Mouse (Mus musculus): ENCODE results near the gene Svip.

Gene Svip

GRCm38 (mm10) chr7:52005511-52006295 lies at the start of gene Svip:
Svip (minus strand) TSS chr7:52006018.
- peak; percentile 57 for DNase-seq

DNA sequence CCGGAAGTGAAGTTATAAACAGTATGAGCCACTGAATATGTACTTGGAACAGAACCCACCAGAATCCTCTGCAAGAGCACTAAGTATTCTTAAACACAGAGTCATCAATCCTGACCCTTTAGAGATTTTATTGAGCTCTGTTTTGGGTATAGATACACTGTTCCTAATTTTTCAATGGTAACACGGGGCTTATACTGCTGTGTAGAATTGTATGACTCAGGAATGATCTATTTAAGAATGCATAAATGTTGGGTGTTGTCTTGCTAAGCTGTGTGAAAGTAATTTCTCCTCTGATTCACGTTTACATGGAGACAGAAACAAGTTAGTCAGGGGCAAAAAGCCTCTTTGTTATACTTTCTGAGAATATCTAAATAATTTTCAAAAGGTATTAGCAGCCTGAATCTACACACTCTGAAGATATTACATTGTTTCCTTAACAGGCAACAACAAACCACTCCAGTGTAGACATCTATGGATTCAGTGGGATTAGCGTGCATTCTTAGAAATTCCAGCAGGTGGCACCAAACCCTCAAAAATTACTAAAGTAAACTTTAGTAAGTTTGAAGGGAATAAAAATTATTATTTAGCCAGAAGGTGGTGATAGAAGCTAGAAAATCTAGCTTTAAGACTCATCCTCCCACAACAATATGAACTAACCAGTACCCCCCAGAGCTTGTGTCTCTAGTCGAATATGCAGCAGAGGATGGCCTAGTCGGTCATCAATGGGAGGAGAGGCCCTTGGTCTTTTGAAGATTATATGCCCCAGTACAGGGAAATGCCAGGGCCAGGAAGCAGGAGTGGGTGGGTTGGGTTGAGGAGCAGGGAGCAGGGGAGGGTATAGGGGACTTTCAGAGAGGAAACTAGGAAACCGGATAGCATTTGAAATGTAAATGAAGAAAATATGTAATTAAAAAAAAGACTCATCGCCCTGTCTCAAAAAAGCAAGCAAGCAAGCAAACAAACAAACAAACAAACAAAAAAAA lies 32.1 kb upstream of the Svip start:
- no peak for DNase-seq

- no peak for DNase-seq
Measured at GRCm38 (mm10) chr7:52024050-52024626, 18.3 kb upstream of the Svip start.

DNA sequence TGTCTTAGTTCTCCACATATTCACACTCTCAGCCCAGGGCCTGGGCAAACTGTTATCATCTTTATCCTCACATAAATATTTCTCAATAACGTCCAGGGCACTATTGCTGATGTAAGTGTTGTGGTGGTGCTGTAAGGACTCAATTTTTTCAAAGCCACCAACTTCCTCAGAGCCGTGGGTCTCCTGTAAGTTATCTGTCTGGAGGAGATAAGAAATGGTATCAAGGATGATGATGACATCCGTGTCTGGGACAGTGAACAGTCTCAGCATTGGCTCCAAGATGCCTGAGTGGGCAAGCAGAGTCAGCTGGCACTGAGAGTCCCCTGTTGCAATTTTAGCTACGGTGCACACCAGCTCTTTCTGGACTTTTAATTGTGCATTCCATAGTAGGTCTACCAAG lies 16.2 kb upstream of the Svip start:
- DNase-seq: no peak

GRCm38 (mm10) chr7:52015628-52016027 lies 9.8 kb upstream of the Svip start, which contains the start of gene 1700015G11Rik:
1700015G11Rik (minus strand) TSS chr7:52015728.
- DNase-seq: no peak

DNA sequence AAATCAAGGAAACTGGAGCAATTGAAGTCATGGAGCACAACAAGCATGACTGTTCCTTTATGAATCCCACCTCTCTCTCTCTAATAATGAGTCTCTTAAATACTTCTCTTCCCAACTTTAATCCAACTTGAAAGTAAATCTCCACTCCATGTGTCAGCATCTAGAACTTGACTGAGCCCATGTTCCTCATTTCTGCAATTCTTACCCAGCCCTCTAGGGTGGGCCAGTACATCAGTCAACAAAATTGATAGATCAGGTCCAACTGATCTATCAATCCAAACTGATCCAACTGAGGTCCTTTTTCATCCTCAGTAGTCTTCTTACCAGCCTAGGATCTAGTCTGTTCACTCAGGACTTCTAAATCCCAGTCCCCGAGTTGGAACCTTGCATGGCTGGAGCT lies 9.4 kb upstream of the Svip start:
- no peak for DNase-seq

DNA sequence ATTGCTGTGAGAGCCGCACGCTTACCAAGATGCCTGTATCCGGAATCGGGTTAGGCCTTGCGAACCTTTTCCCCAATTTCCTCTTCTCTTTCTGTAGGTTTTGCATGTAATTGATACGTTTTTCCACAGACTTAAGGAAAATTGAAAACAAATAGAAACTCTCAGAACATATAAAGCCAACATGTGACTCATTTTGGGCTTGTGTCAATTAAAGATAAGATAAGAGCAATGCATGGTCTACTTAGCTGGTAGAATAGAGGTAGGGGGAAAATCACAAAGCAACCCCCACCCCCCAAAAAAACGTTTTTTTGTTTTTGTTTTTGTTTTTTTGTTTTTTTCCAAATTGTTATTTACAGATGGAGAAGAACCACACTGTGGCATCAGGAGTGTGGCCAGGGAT lies 7.6 kb upstream of the Svip start:
- DNase-seq: no peak

DNA sequence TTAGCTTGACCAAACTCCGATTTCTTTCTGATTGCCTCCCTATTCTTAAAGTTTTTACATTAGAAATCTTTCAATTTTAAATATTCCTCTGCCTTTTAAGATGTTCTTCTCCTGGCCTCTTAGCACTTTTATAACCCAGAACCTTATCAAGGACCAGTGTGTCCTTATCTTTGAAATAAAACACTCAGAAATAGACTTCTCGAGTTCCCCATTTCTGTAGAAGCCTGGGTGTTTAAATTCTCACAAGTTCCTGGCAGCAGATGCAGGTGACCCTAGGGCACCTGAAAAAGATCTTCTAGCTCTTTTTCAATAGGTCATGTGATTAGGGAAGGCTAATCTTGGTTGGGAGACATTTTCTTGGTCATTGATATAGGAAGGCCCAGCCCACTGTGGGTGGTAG lies 1.3 kb upstream of the Svip start:
- no peak for DNase-seq

DNA sequence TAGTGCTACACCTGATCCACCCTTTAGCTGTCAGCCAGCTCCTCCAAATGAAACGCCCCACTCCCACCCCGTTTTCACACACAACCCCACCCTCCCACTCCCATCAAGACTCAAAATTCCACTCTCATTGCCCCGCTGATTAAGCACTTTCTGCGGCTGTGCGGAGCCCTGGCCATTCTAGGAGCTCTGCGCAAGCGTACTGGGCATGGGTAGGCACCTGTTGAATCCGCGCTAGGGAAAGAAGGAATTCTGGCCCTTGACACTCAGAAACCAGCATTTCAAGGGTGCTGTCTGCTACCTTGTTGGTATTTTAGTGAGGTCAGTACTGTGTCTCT lies 445 bp upstream of the Svip start:
- DNase-seq: no peak

DNA sequence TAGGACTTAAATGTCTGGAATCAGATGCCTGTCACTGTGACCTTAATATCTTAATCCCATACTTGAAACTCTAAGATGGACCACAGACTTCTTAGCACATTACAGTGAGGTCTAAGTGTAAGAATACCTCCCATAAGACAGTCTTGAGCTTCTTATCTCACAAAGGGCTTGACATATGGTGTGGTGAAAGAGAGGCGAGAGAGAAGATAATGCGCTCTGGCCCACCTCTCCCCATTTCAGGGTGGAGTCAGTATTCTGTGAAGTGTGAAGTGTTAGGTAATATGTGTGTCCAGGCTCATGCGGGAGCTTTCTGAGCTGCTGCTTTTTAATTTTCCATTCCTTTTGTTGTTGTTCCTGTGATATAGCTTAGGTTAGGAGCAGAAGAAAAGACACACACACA lies 14.8 kb downstream of the Svip start:
- no peak for DNase-seq

- DNase-seq: no peak
Measured at GRCm38 (mm10) chr7:51986909-51987308, 18.9 kb downstream of the Svip start.

DNA sequence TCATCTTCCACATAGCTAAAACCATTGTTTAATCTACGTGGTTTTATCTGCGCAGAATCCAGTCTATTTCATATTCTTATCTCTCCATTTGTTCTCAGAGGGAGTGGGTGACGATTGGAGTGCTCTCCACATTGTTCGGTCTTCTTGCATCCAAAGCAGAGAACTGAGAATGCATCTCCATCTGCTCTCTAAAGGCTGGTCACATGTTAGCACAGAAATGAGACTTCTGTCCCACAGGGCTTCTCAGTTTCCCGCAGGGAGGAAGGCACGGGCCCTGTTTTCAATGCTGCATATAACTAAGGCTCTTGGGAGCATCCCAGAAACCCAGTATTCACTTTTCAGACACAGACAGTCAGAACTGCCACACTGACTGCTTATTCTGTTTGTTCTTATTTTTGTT lies 20.1 kb downstream of the Svip start:
- DNase-seq: no peak

DNA sequence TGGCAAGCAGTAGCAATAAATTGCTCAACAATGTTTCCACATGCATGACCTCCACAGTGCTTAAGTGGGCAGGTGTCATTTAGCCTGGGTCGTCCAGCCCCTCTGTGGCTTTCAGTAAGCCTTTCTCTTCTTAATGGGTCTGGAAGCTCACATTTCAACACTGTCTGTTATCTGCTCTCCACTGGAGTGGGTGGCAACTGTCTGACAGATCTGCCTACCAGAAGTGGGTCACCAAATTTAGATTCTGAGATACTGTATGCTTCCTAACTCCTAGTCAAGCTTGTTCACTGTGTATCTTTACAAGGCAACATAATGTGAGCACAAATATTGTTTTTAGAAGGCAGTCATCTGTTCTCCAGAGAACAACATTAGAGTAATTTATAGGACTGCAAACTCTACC lies 23.5 kb downstream of the Svip start:
- DNase-seq: no peak

DNA sequence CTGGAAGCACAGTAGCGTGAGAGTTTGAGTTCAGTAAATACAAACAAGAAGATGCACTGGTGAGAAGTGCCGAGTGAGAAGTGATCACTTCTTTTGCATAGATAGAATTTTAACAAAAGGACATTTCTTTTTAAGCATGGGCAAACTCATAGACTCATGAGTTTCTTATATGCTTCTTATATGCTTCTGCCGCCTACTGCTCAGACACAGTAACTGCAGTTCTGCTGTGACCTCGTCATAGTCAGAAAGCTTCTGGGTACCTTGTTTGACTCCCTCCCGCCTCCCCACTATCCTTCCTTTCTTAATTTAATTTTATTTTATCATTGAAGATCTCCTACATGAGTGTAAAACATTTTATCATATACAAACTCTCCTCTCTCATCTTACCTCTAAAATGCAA lies 26.5 kb downstream of the Svip start:
- no peak for DNase-seq

DNA sequence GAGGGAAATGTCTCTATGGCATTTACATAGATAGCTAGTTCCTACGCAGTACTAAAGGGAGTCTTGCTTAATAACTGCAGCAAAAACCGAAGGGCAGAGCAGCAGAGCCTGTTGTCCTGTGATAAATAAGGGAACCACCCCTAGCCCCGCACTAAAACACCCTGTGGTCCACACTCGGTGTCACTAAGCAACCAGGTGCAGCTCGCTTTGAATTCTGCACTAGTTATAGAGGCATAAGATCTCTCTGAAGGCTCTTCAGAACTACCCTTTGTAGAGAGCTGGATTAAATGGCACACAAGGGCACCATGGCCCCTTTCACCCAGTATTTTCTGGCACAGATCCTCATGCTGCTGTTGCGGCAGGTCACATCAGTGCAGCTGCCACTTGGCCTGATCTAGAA lies 30.6 kb downstream of the Svip start:
- DNase-seq: no peak

GRCm38 (mm10) chr7:51973526-51973925 lies 32.3 kb downstream of the Svip start:
- no peak for DNase-seq

DNA sequence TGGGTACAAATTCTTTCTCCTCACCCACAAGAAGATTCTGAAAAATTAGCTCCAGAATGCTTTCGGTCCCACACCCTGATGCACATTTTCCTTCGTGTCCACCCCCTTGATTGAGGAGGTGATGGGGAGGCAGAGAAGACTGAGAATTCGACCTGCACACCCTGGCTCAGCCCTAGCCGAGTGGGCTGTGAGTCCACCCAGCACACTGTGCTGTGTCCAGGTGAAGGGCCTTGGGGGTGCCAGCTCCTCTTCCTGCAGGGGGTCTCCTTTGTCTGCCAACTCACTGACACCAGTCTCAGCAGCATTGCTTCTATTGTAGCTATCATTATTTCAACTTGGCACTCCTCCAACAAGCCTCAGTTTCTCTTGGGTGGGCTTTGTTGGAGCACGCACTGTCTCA lies 32.7 kb downstream of the Svip start:
- DNase-seq: no peak

DNA sequence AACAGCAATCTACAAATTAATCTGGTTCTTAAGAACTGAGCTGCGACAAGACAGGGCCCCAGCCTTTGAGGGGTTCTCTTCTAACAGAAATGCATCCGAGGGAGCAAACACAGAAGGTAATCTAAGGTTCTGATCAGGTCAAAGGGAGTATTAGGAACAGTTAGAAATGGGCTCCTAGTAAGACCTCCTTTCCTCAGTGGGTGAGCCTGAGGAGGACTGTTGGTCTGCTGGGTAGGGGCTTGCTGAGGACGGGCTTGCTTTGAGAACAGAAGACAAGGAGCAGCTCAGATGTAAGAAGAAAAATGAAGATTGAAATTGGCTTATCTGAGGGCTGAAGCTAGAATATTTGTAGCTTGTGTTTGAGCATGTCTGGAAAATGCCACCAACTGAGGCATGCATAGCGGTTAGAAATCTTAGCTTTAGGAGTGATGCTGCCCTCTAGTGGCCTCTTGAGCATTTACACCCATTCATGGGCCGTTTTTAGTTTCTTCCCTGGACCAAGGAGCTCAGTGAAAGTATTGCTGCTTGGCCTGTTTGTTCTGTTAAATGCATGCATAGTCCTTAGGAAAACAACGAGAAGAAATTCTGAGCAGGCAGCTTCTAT lies 33.5 kb downstream of the Svip start:
- peak; percentile 9 for DNase-seq

- DNase-seq: no peak
Measured at GRCm38 (mm10) chr7:51969379-51969778, 36.4 kb downstream of the Svip start.

- DNase-seq: no peak
Measured at GRCm38 (mm10) chr7:51967581-51967980, 38.2 kb downstream of the Svip start.

DNA sequence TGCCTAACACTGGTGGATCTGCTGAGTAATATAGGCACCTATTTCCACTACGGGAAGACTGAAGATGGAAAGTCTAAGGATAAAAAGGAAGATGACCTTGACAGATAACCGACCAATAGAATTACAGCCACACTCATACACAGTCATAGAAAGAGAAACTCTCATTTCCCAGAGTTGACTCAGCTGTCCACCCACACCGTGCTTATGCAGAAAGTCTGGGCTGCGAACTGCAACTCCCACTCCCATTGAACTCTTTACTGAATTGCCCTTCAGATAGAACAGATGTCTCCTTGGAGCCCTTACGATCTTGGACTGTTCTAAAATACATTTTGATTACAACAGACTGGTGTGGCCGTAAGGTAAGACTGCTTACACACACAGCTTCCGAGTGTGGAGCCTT lies 41.1 kb downstream of the Svip start:
- no peak for DNase-seq

- DNase-seq: no peak
Measured at GRCm38 (mm10) chr7:51962219-51962952, 43.4 kb downstream of the Svip start.
